9 mouse cellular contexts compared by ENCODE assay signal in the genomic region with DNA sequence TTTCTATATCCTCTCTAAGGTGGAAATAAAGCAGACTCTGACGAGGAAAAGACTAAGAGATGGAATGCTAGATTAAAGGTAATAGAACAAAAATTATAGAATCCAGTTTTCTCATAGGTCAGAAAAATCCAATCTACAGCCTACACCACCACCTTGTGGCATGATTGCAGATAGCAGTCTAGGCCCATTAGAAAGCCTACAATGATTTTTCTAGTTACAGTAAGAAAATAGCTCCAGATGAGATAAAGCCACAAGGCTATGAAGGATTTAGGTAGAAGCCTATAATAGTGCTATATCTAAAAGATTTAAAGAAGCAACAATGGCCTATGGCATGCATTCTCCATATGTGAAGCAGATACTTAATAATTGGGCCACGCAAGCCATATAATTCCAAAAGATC. TPM values are rescaled to one million over a fixed set of nuclear protein-coding genes. Genes with fewer than 3 reads are reported as not detected.
DNase-seq lines count a peak whose midpoint lies in the region; ATAC-seq and TF ChIP-seq lines count a peak whose summit lies in the region.
"Had no signal": no experiment of that assay in that cellular context is flagged by ENCODE, and none has a peak within 500 bp of the region (broad histone marks: within the 10 kb centered on the region; RNA-seq: fewer than 3 reads in every experiment).

No protein-coding gene starts in this region.

- no peaks in the 10 kb centered on the region for H3K9me3 ChIP-seq in forebrain, embryonic 13.5 days (replicated peaks)
- no peaks in the 10 kb centered on the region for H3K9me3 ChIP-seq in forebrain, embryonic 11.5 days (ENCODE audit: control insufficient read depth, low read length)
- no peaks in the 10 kb centered on the region for H3K9me3 ChIP-seq in hindbrain, embryonic 16.5 days (ENCODE audit: control insufficient read depth, low read length)
- H3K9me3 ChIP-seq in lung, embryonic 14.5 days (ENCODE audit: low read depth, low read length) = no peaks in the 10 kb centered on the region

- H3K27me3 ChIP-seq in forebrain, embryonic 13.5 days = no peaks in the 10 kb centered on the region
- H3K27me3 ChIP-seq in forebrain, embryonic 11.5 days (ENCODE audit: control insufficient read depth, insufficient read depth, low read length) = no peaks in the 10 kb centered on the region
- H3K27me3 ChIP-seq in hindbrain, embryonic 16.5 days (replicated peaks; ENCODE audit: control insufficient read depth, insufficient read depth, low read length) = no peaks in the 10 kb centered on the region
- H3K27me3 ChIP-seq in lung, embryonic 14.5 days (ENCODE audit: insufficient read depth, low read length) = no peaks in the 10 kb centered on the region

- DNase-seq in forebrain, embryonic 11.5 days (ENCODE audit: low spot score) = no peak
- DNase-seq in spleen, adult 12 weeks (ENCODE audit: low spot score) = peak; percentile 19
- DNase-seq in spleen, postnatal 4 days (ENCODE audit: low spot score in 2 of 2) = no peak
- DNase-seq in cerebellum, adult 9-11 months = peak; percentile 15
- peak; percentile 84 for DNase-seq in lung, embryonic 14.5 days
- DNase-seq in telencephalon, adult 2 months (ENCODE audit: low read depth, low spot score) = peak; percentile 21

- H3K4me3 ChIP-seq in forebrain, embryonic 13.5 days = no peak overlapping the region
- no peak overlapping the region for H3K4me3 ChIP-seq in forebrain, embryonic 11.5 days (ENCODE audit: low read depth, low read length)
- no peak overlapping the region for H3K4me3 ChIP-seq in hindbrain, embryonic 16.5 days (ENCODE audit: low read length)
- H3K4me3 ChIP-seq in lung, embryonic 14.5 days (ENCODE audit: low read depth, low read length) = no peak overlapping the region
- H3K4me3 ChIP-seq: myocyte had no signal

- H3K36me3 ChIP-seq in forebrain, embryonic 13.5 days (ENCODE audit: poor library complexity, severe bottlenecking) = no peaks in the 10 kb centered on the region
- H3K36me3 ChIP-seq in forebrain, embryonic 11.5 days (ENCODE audit: control insufficient read depth, insufficient read depth, low read length) = no peaks in the 10 kb centered on the region
- H3K36me3 ChIP-seq in hindbrain, embryonic 16.5 days (ENCODE audit: control insufficient read depth, insufficient read depth, low read length) = no peaks in the 10 kb centered on the region
- H3K36me3 ChIP-seq in lung, embryonic 14.5 days (ENCODE audit: insufficient read depth) = no peaks in the 10 kb centered on the region

- peaks cover 6% of the 10 kb centered on the region for H3K4me1 ChIP-seq in forebrain, embryonic 13.5 days
- no peaks in the 10 kb centered on the region for H3K4me1 ChIP-seq in forebrain, embryonic 11.5 days (replicated peaks; ENCODE audit: control insufficient read depth, insufficient read depth, low read length)
- no peaks in the 10 kb centered on the region for H3K4me1 ChIP-seq in hindbrain, embryonic 16.5 days (ENCODE audit: control insufficient read depth, insufficient read depth, low read depth, low read length)
- H3K4me1 ChIP-seq in lung, embryonic 14.5 days (ENCODE audit: insufficient read depth) = peaks cover 3% of the 10 kb centered on the region; the same call in 1 of the 2 replicates

- peak; percentile 76 for TF ChIP-seq CTCF in lung, embryonic 14.5 days (IDR thresholded peaks at IDR 0.05; ENCODE audit: low read depth)

- H3K27ac ChIP-seq in forebrain, embryonic 13.5 days = no peak overlapping the region
- no peak overlapping the region for H3K27ac ChIP-seq in forebrain, embryonic 11.5 days (ENCODE audit: low read depth, low read length)
- H3K27ac ChIP-seq in hindbrain, embryonic 16.5 days (ENCODE audit: low read depth, low read length) = no peak overlapping the region
- H3K27ac ChIP-seq in lung, embryonic 14.5 days (ENCODE audit: low read depth) = no peak overlapping the region

- no peak overlapping the region for H3K9ac ChIP-seq in forebrain, embryonic 13.5 days
- no peak overlapping the region for H3K9ac ChIP-seq in forebrain, embryonic 11.5 days (ENCODE audit: low read length)
- H3K9ac ChIP-seq in hindbrain, embryonic 16.5 days (ENCODE audit: low read depth, low read length) = no peak overlapping the region
- no peak overlapping the region for H3K9ac ChIP-seq in lung, embryonic 14.5 days

- ATAC-seq in forebrain, embryonic 13.5 days = peak; percentile 39
- no peak for ATAC-seq in forebrain, embryonic 11.5 days (replicated peaks; ENCODE audit: low FRiP score)
- 0 out of 2 replicates have a peak, but pooled peaks have one; percentile 38 for ATAC-seq in hindbrain, embryonic 16.5 days
- 0 out of 2 replicates have a peak, but pooled peaks have one; percentile 22 for ATAC-seq in lung, embryonic 14.5 days (ENCODE audit: insufficient read depth)

- no peak overlapping the region for H3K4me2 ChIP-seq in forebrain, embryonic 13.5 days
- no peak overlapping the region for H3K4me2 ChIP-seq in forebrain, embryonic 11.5 days (ENCODE audit: low read depth, low read length, severe bottlenecking)
- H3K4me2 ChIP-seq in hindbrain, embryonic 16.5 days (ENCODE audit: low read length) = no peak overlapping the region
- no peak overlapping the region for H3K4me2 ChIP-seq in lung, embryonic 14.5 days

- 61% methylated on average over 2 of the region's 2 CpGs for WGBS in forebrain, embryonic 13.5 days
- WGBS in forebrain, embryonic 11.5 days = 67% methylated on average over 2 of the region's 2 CpGs
- 54% methylated on average over 2 of the region's 2 CpGs for WGBS in hindbrain, embryonic 16.5 days
- 52% methylated on average over 2 of the region's 2 CpGs for WGBS in lung, embryonic 14.5 days

RNA-seq across cellular contexts. Expression of a gene that starts 13.6 kb away (rescaled TPM):
- 0.17 TPM in 1 of 2 replicates, not detected in the other for polyA plus RNA-seq in forebrain, embryonic 13.5 days (2015; fragmentation: Nextera tagmentation; extraction: Ambion mirVana)
- polyA plus RNA-seq in forebrain, embryonic 11.5 days (2014; fragmentation: Nextera tagmentation; extraction: Ambion mirVana) = not detected in 2 replicates
- 0.17 and 0.18 TPM in 2 replicates for polyA plus RNA-seq in hindbrain, embryonic 16.5 days (2015; fragmentation: Nextera tagmentation; extraction: Ambion mirVana)
- polyA plus RNA-seq in lung, embryonic 14.5 days (2014; fragmentation: Nextera tagmentation; extraction: Ambion mirVana) = not detected in 2 replicates
- polyA plus RNA-seq: myocyte had no signal

Comparison
In these comparisons a context has a peak if more than half of its experiments do, and no peak if none do; other contexts are left out.
1. DNase-seq: peak in spleen, adult 12 weeks (single experiment), cerebellum, adult 9-11 months (single experiment), lung, embryonic 14.5 days (single experiment) and telencephalon, adult 2 months (single experiment); none in forebrain, embryonic 11.5 days (single experiment) and spleen, postnatal 4 days (0 of 2).